Mouse (Mus musculus) forebrain, postnatal 0 days (tissue): ENCODE measurements around the gene Brca1. TPM values are rescaled to one million over a fixed set of nuclear protein-coding genes. Genes with fewer than 3 reads are reported as not detected.
"Not testable (repeated sequence)": the region's sequence is repeated elsewhere in the genome, so short reads cannot be mapped to it uniquely, and the experiment has no call there.

Source experiments
- ATAC-seq: fragments of 200-750 bp; cut with Nextera tagmentation; 2 replicates; pipeline ENCODE4 v1.8.0; 2017; ENCODE audit warnings: mild to moderate bottlenecking, moderate library complexity
- DNase-seq: peaks from one replicate; pipeline ENCODE4 v3.0.0-alpha.2; 2015
- H3K27ac ChIP-seq: fragments of 300-500 bp; sonication (generic); 2 replicates; pipeline ENCODE4 v1.5.1; 2014; ENCODE audit warnings: low read depth, mild to moderate bottlenecking, antibody characterized with exemption, low read length, moderate library complexity, mixed read lengths
- H3K27me3 ChIP-seq: fragments of 300-500 bp; sonication (generic); 2 replicates; pipeline ENCODE4 v1.6.1; 2014; ENCODE audit warnings: mild to moderate bottlenecking, low read length, mixed read lengths; ENCODE audit not compliant: insufficient read depth
- H3K36me3 ChIP-seq: fragments of 300-500 bp; sonication (generic); 2 replicates; pipeline ENCODE4 v1.6.1; 2014; ENCODE audit warnings: mild to moderate bottlenecking, moderate library complexity; ENCODE audit not compliant: insufficient read depth
- H3K4me1 ChIP-seq: fragments of 300-500 bp; sonication (generic); 2 replicates; pipeline ENCODE4 v1.6.1; 2014; ENCODE audit warnings: antibody characterized with exemption; ENCODE audit not compliant: insufficient read depth
- H3K4me2 ChIP-seq: fragments of 300-500 bp; sonication (generic); 2 replicates; pipeline ENCODE4 v1.6.1; 2014; ENCODE audit warnings: low read depth, mild to moderate bottlenecking, moderate library complexity
- H3K4me3 ChIP-seq: fragments of 300-500 bp; sonication (generic); 2 replicates; pipeline ENCODE4 v1.5.1; 2014; ENCODE audit warnings: low read depth, low read length, mixed read lengths
- H3K9ac ChIP-seq: fragments of 300-500 bp; sonication (generic); 2 replicates; pipeline ENCODE4 v1.6.1; 2014; ENCODE audit warnings: mild to moderate bottlenecking
- H3K9me3 ChIP-seq: fragments of 300-500 bp; sonication (generic); 2 replicates; pipeline ENCODE4 v1.6.1; 2016; ENCODE audit warnings: low read length
- CTCF ChIP-seq: sonication (generic); IDR thresholded peaks from 2 replicates; pipeline ENCODE4 v1.5.1; 2016; ENCODE audit warnings: antibody characterized with exemption, control low read depth, low read depth
- WGBS: fragments of 180-500 bp; shearing (Covaris S2); extraction: QIAGEN DNeasy Blood & Tissue Kit; methylation state at CpG from one replicate; pipeline ENCODE4 v1.1.7; 2014; 5-methylcytosine and 5-hydroxymethylcytosine counted together
- polyA plus RNA-seq: library from polyadenylated mRNA; unstranded; fragments of >200 nt; fragmentation: Nextera tagmentation; extraction: Ambion mirVana; gene quantifications from 2 replicates; pipeline ENCODE4 v1.2.1, GENCODE M21; 2015
- total RNA-seq: library from RNA; depleted of rRNA; stranded (reverse); fragments of >200 nt; gene quantifications from 2 replicates; pipeline ENCODE4 v1.2.3, GENCODE M21; 2014

Gene Brca1
- total and polyA plus RNA-seq, 2 experiments from 2014 or later, result 1.3 to 4.2 TPM

GRCm38 (mm10) chr11:101448899-101449298 is 102.9 kb downstream of the Brca1 start:
- ATAC-seq (no peak), DNase-seq (no peak)
- Histone ChIP-seq H3K4me2 (0 out of 2 replicates have a peak overlapping the region, but pooled peaks have one; percentile 4), H3K36me3 (peaks cover 20% of the 10 kb centered on the region), H3K9ac (no peak overlapping the region), H3K4me1 (no peaks in the 10 kb centered on the region), H3K4me3 (no peak overlapping the region), H3K27ac (no peak overlapping the region), H3K27me3 (no peaks in the 10 kb centered on the region), H3K9me3 (no peaks in the 10 kb centered on the region)
- 84% methylated on average over 4 of the region's 4 CpGs for WGBS
- no peak for TF ChIP-seq CTCF

GRCm38 (mm10) chr11:101448274-101448746 is 103.4 kb downstream of the Brca1 start, which contains the start of gene Ifi35:
TSS of gene Ifi35 (plus strand) at chr11:101448407.
- Histone ChIP-seq H3K4me1 (no peaks in the 10 kb centered on the region), H3K4me3 (no peak within 1 kb of the TSS), H3K4me2 (0 out of 2 replicates have a peak within 1 kb of the TSS, but pooled peaks have one; percentile 4), H3K9me3 (no peaks in the 10 kb centered on the region), H3K36me3 (peaks cover 26% of the 10 kb centered on the region), H3K27me3 (no peaks in the 10 kb centered on the region), H3K27ac (no peak within 1 kb of the TSS), H3K9ac (no peak within 1 kb of the TSS)
- 40% methylated on average over 10 of the region's 10 CpGs for WGBS
- ATAC-seq (no peak), DNase-seq (no peak)
- TF ChIP-seq CTCF, result no peak

- Histone ChIP-seq H3K9ac (no peak overlapping the region), H3K27ac (no peak overlapping the region), H3K27me3 (no peaks in the 10 kb centered on the region), H3K4me3 (no peak overlapping the region), H3K36me3 (peaks cover 26% of the 10 kb centered on the region), H3K4me2 (no peak overlapping the region), H3K4me1 (no peaks in the 10 kb centered on the region), H3K9me3 (no peaks in the 10 kb centered on the region)
- ATAC-seq (no peak), DNase-seq (no peak)
- WGBS, result 86% methylated on average over 5 of the region's 5 CpGs
- no peak for TF ChIP-seq CTCF
Observed at GRCm38 (mm10) chr11:101447786-101448185, 104.0 kb downstream of the Brca1 start.

- not testable (repeated sequence) for H3K27ac ChIP-seq, DNase-seq, H3K9me3 ChIP-seq, H3K27me3 ChIP-seq, H3K4me1 ChIP-seq, H3K4me2 ChIP-seq, H3K9ac ChIP-seq, ATAC-seq, H3K4me3 ChIP-seq
- 86% methylated on average over 8 of the region's 8 CpGs for WGBS
- H3K36me3 ChIP-seq, result peaks cover 26% of the 10 kb centered on the region
Observed at GRCm38 (mm10) chr11:101446860-101447259, 104.9 kb downstream of the Brca1 start.

- TF ChIP-seq CTCF, result no peak
- no peaks in the 10 kb centered on the region for H3K9me3 ChIP-seq
- no peaks in the 10 kb centered on the region for H3K27me3 ChIP-seq
- ATAC-seq (no peak), DNase-seq (no peak)
- peaks cover 26% of the 10 kb centered on the region for H3K36me3 ChIP-seq
- H3K9ac ChIP-seq, result no peak overlapping the region
- H3K4me2 ChIP-seq, result no peak overlapping the region
- H3K4me1 ChIP-seq, result no peaks in the 10 kb centered on the region
- H3K4me3 ChIP-seq, result no peak overlapping the region
- no peak overlapping the region for H3K27ac ChIP-seq
- WGBS, result 95% methylated on average over 1 of the region's 1 CpGs
Observed at GRCm38 (mm10) chr11:101446319-101446718, 105.4 kb downstream of the Brca1 start.

- no peaks in the 10 kb centered on the region for H3K27me3 ChIP-seq
- H3K9me3 ChIP-seq, result no peaks in the 10 kb centered on the region
- no peak for TF ChIP-seq CTCF
- H3K4me2 ChIP-seq, result peak overlapping the region; percentile 59
- DNase-seq (no peak), ATAC-seq (0 out of 2 replicates have a peak, but pooled peaks have one; percentile 1)
- H3K27ac ChIP-seq, result peak overlapping the region; percentile 87
- WGBS, result 1% methylated on average over 14 of the region's 14 CpGs
- H3K4me3 ChIP-seq, result peak overlapping the region; percentile 74
- no peaks in the 10 kb centered on the region for H3K4me1 ChIP-seq
- H3K9ac ChIP-seq, result peak overlapping the region; percentile 94
- peaks cover 26% of the 10 kb centered on the region for H3K36me3 ChIP-seq
Observed at GRCm38 (mm10) chr11:101442760-101443159, 109.0 kb downstream of the Brca1 start.

- ATAC-seq, result peak; percentile 98
- peak; percentile 92 for TF ChIP-seq CTCF
Observed at GRCm38 (mm10) chr11:101442127-101442693, 109.5 kb downstream of the Brca1 start, which contains the start of gene Rpl27. TSS of gene Rpl27 (plus strand) at chr11:101442298.

GRCm38 (mm10) chr11:101441450-101442126 is 110.2 kb downstream of the Brca1 start:
- WGBS, result 36% methylated on average over 15 of the region's 15 CpGs
- H3K27ac ChIP-seq, H3K27me3 ChIP-seq, DNase-seq, H3K9me3 ChIP-seq, H3K4me1 ChIP-seq, H3K9ac ChIP-seq, ATAC-seq: not testable (repeated sequence)
- Histone ChIP-seq H3K4me2 (peak overlapping the region; percentile 40), H3K36me3 (peaks cover 26% of the 10 kb centered on the region), H3K4me3 (peak overlapping the region; percentile 31)

More at GRCm38 (mm10) chr11:101442127-101442693, 109.5 kb downstream of the Brca1 start, which contains the start of gene Rpl27:
- peak within 1 kb of the TSS; percentile 59 for H3K4me2 ChIP-seq
- H3K4me3 ChIP-seq, result peak within 1 kb of the TSS; percentile 74
- no peaks in the 10 kb centered on the region for H3K27me3 ChIP-seq
- WGBS, result under 1% methylated on average over 42 of the region's 42 CpGs
- peak within 1 kb of the TSS; percentile 94 for H3K9ac ChIP-seq
- H3K36me3 ChIP-seq, result peaks cover 26% of the 10 kb centered on the region
- H3K9me3 ChIP-seq, result no peaks in the 10 kb centered on the region
- DNase-seq, result peak; percentile 99
- H3K4me1 ChIP-seq, result no peaks in the 10 kb centered on the region
- peak within 1 kb of the TSS; percentile 87 for H3K27ac ChIP-seq
